ENCODE assay signal across 11 mouse cellular contexts in the genomic region with DNA sequence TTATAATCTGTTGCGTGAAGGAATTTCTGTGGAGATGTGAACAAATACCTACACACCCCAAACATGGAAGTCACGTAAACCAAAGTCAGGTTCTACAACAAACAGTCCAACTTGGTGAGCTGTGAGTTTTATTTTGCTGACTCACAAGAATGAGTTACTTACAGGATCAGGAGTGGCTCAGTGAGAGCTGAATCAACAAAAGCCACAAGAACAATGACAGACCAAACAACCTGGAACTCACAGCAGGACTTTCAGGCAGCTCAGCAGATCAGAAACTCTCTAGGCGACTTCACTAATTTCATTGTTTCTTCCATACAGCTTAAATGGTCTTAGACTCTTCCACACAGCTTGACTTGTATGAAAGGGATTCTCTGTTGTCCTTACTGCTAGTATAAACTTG.
"Had no signal": no experiment of that assay in that cellular context is flagged by ENCODE, and none has a peak within 500 bp of the region (broad histone marks: within the 10 kb centered on the region; RNA-seq: fewer than 3 reads in every experiment).

No protein-coding gene starts in this region.

- H3K36me3 ChIP-seq: liver, embryonic 13.5 days had no signal

- H3K4me2 ChIP-seq: liver, embryonic 13.5 days; midbrain, embryonic 11.5 days had no signal

- H3K4me1 ChIP-seq: liver, embryonic 13.5 days had no signal

- DNase-seq: kidney, adult 9 months; kidney, postnatal 14 days; kidney, postnatal 4 days; liver, embryonic 13.5 days; lung, adult 2 months; lung, postnatal 14 days; lung, postnatal 4 days; midbrain, embryonic 14.5 days; right cerebral cortex, postnatal 4 days; thymus, postnatal 25 days had no signal

- H3K27me3 ChIP-seq: liver, embryonic 13.5 days had no signal

- H3K9ac ChIP-seq: liver, embryonic 13.5 days had no signal

- H3K4me3 ChIP-seq: liver, embryonic 13.5 days had no signal

- H3K27ac ChIP-seq: liver, embryonic 13.5 days had no signal

- H3K9me3 ChIP-seq: liver, embryonic 13.5 days had no signal
